Mouse (Mus musculus): ENCODE data around the gene Cyp4a31.
"Not testable (repeated sequence)": the region's sequence is repeated elsewhere in the genome, so short reads cannot be mapped to it uniquely, and the experiment has no call there.

GRCm38 (mm10) chr4:115625560-115625959 is 62.1 kb downstream of the Cyp4a31 start:
- TF ChIP-seq CTCF (IDR thresholded peaks at IDR 0.05; ENCODE audit: low read depth, low read length); EP300 (IDR thresholded peaks at IDR 0.05; ENCODE audit: insufficient read depth, low read depth, low read length); POLR2A (IDR thresholded peaks at IDR 0.05; ENCODE audit: insufficient read depth, low read length): not testable (repeated sequence)

Measured in ES-Bruce4 (cell line).